Mouse (Mus musculus): ENCODE measurements around the gene B4galt2. TPM values are rescaled to one million over a fixed set of nuclear protein-coding genes. Genes with fewer than 3 reads are reported as not detected.

The B4galt2 gene
- polyA plus RNA-seq, 1 experiment = 6.5 TPM

- TF ChIP-seq CTCF (IDR thresholded peaks at IDR 0.05; ENCODE audit: extremely low read depth, insufficient read depth, insufficient read length, insufficient replicate concordance) = no peak
- no peak for TF ChIP-seq POLR2A (IDR thresholded peaks at IDR 0.05; ENCODE audit: low read depth, low read length)
- Histone ChIP-seq H3K27ac (ENCODE audit: insufficient read depth, low read length) (no peak overlapping the region), H3K4me3 (ENCODE audit: extremely low read depth, insufficient read depth, insufficient read length) (no peak overlapping the region), H3K27me3 (ENCODE audit: control insufficient read depth, insufficient read depth, low read length) (peaks cover 17% of the 10 kb centered on the region), H3K36me3 (ENCODE audit: control insufficient read depth, insufficient read depth, low read length) (no peaks in the 10 kb centered on the region), H3K4me1 (ENCODE audit: control insufficient read depth, insufficient read depth, insufficient read length) (peaks cover 22% of the 10 kb centered on the region)
- no peak for DNase-seq (ENCODE audit: low read depth in 1 of 2, low spot score in 2 of 2)
- 60% methylated on average over 5 of the region's 6 CpGs for WGBS
These were observed 41.6 kb upstream of the B4galt2 start for GRCm38 (mm10) chr4:117924916-117925315.

- H3K27ac ChIP-seq (ENCODE audit: insufficient read depth, low read length) = no peak overlapping the region
- H3K27me3 ChIP-seq (ENCODE audit: control insufficient read depth, insufficient read depth, low read length) = peaks cover 6% of the 10 kb centered on the region; the same call in 1 of the 2 replicates
- TF ChIP-seq CTCF (IDR thresholded peaks at IDR 0.05; ENCODE audit: extremely low read depth, insufficient read depth, insufficient read length, insufficient replicate concordance) = no peak
- no peak overlapping the region for H3K4me3 ChIP-seq (ENCODE audit: extremely low read depth, insufficient read depth, insufficient read length)
- H3K36me3 ChIP-seq (ENCODE audit: control insufficient read depth, insufficient read depth, low read length) = no peaks in the 10 kb centered on the region
- peaks cover 20% of the 10 kb centered on the region for H3K4me1 ChIP-seq (ENCODE audit: control insufficient read depth, insufficient read depth, insufficient read length)
- WGBS = 88% methylated on average over 2 of the region's 2 CpGs
- no peak for DNase-seq (ENCODE audit: low read depth in 1 of 2, low spot score in 2 of 2)
These were observed 40.2 kb upstream of the B4galt2 start for GRCm38 (mm10) chr4:117923450-117923849.

- no peak for DNase-seq (ENCODE audit: low read depth in 1 of 2, low spot score in 2 of 2)
- Histone ChIP-seq H3K4me3 (ENCODE audit: extremely low read depth, insufficient read depth, insufficient read length) (no peak overlapping the region), H3K27ac (ENCODE audit: insufficient read depth, low read length) (peak overlapping the region; percentile 60), H3K27me3 (ENCODE audit: control insufficient read depth, insufficient read depth, low read length) (no peaks in the 10 kb centered on the region), H3K36me3 (ENCODE audit: control insufficient read depth, insufficient read depth, low read length) (no peaks in the 10 kb centered on the region), H3K4me1 (ENCODE audit: control insufficient read depth, insufficient read depth, insufficient read length) (peaks cover 13% of the 10 kb centered on the region; the same call in 1 of the 2 replicates)
- 68% methylated on average over 2 of the region's 2 CpGs for WGBS
- no peak for TF ChIP-seq POLR2A (IDR thresholded peaks at IDR 0.05; ENCODE audit: low read depth, low read length)
- no peak for TF ChIP-seq CTCF (IDR thresholded peaks at IDR 0.05; ENCODE audit: extremely low read depth, insufficient read depth, insufficient read length, insufficient replicate concordance)
These were observed 38.1 kb upstream of the B4galt2 start for GRCm38 (mm10) chr4:117921358-117921757.

GRCm38 (mm10) chr4:117918762-117919161 is 35.5 kb upstream of the B4galt2 start:
- no peak overlapping the region for H3K4me3 ChIP-seq (ENCODE audit: extremely low read depth, insufficient read depth, insufficient read length)
- no peaks in the 10 kb centered on the region for H3K27me3 ChIP-seq (ENCODE audit: control insufficient read depth, insufficient read depth, low read length)
- no peak overlapping the region for H3K27ac ChIP-seq (ENCODE audit: insufficient read depth, low read length)
- no peak for DNase-seq (ENCODE audit: low read depth in 1 of 2, low spot score in 2 of 2)
- H3K36me3 ChIP-seq (ENCODE audit: control insufficient read depth, insufficient read depth, low read length) = no peaks in the 10 kb centered on the region
- TF ChIP-seq CTCF (IDR thresholded peaks at IDR 0.05; ENCODE audit: extremely low read depth, insufficient read depth, insufficient read length, insufficient replicate concordance) (no peak), POLR2A (IDR thresholded peaks at IDR 0.05; ENCODE audit: low read depth, low read length) (no peak)
- 39% methylated on average over 5 of the region's 5 CpGs for WGBS
- H3K4me1 ChIP-seq (ENCODE audit: control insufficient read depth, insufficient read depth, insufficient read length) = peaks cover 19% of the 10 kb centered on the region

GRCm38 (mm10) chr4:117918261-117918660 is 35.0 kb upstream of the B4galt2 start:
- Histone ChIP-seq H3K4me1 (ENCODE audit: control insufficient read depth, insufficient read depth, insufficient read length) (peaks cover 19% of the 10 kb centered on the region), H3K4me3 (ENCODE audit: extremely low read depth, insufficient read depth, insufficient read length) (no peak overlapping the region), H3K27ac (ENCODE audit: insufficient read depth, low read length) (no peak overlapping the region), H3K36me3 (ENCODE audit: control insufficient read depth, insufficient read depth, low read length) (no peaks in the 10 kb centered on the region), H3K27me3 (ENCODE audit: control insufficient read depth, insufficient read depth, low read length) (no peaks in the 10 kb centered on the region)
- 66% methylated on average over 3 of the region's 3 CpGs for WGBS
- DNase-seq (ENCODE audit: low read depth in 1 of 2, low spot score in 2 of 2) = no peak
- no peak for TF ChIP-seq CTCF (IDR thresholded peaks at IDR 0.05; ENCODE audit: extremely low read depth, insufficient read depth, insufficient read length, insufficient replicate concordance)
- TF ChIP-seq POLR2A (IDR thresholded peaks at IDR 0.05; ENCODE audit: low read depth, low read length) = no peak

DNA sequence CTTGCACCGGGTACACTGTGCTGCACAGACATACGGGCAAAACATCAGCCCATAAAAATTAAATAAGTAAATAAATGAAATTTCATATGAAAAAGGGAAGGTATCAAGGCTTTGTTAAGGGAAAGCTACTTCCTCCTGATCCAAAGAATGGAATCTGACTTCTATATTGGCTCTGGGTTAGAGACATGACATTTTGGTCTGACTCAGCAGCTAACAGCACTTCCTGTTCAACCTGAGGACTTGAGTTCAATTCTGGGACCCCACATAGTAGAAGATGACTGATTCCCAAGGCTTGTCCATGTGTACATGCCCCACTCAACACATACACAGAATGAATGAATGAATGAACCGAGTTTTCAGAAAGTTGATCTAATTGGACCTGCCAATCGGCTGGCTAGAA is 34.6 kb upstream of the B4galt2 start:
- 91% methylated on average over 4 of the region's 4 CpGs for WGBS
- peaks cover 19% of the 10 kb centered on the region for H3K4me1 ChIP-seq (ENCODE audit: control insufficient read depth, insufficient read depth, insufficient read length)
- no peak for DNase-seq (ENCODE audit: low read depth in 1 of 2, low spot score in 2 of 2)
- no peak overlapping the region for H3K27ac ChIP-seq (ENCODE audit: insufficient read depth, low read length)
- TF ChIP-seq CTCF (IDR thresholded peaks at IDR 0.05; ENCODE audit: extremely low read depth, insufficient read depth, insufficient read length, insufficient replicate concordance) = no peak
- no peak for TF ChIP-seq POLR2A (IDR thresholded peaks at IDR 0.05; ENCODE audit: low read depth, low read length)
- H3K27me3 ChIP-seq (ENCODE audit: control insufficient read depth, insufficient read depth, low read length) = no peaks in the 10 kb centered on the region
- H3K36me3 ChIP-seq (ENCODE audit: control insufficient read depth, insufficient read depth, low read length) = no peaks in the 10 kb centered on the region
- no peak overlapping the region for H3K4me3 ChIP-seq (ENCODE audit: extremely low read depth, insufficient read depth, insufficient read length)

DNA sequence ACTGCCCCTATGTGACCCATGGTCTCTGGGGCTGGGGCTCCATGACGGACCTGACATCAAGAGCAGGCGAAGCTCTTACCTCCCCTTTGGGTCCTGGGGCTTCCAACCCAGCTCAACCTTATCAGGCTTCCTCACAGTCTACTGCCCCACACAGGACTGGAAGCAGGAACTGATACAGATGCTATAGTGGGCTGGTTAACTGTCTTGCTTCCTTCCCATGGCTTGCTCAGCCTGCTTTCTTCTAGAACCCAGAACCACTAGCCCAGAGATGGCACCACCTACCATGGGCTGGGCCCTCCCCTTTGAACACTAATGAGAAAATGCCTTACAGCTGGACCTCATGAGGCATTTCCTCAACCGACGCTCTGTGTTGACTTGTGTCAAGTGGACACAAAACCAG is 34.1 kb upstream of the B4galt2 start:
- Histone ChIP-seq H3K4me3 (ENCODE audit: extremely low read depth, insufficient read depth, insufficient read length) (no peak overlapping the region), H3K27me3 (ENCODE audit: control insufficient read depth, insufficient read depth, low read length) (no peaks in the 10 kb centered on the region), H3K36me3 (ENCODE audit: control insufficient read depth, insufficient read depth, low read length) (no peaks in the 10 kb centered on the region), H3K4me1 (ENCODE audit: control insufficient read depth, insufficient read depth, insufficient read length) (peaks cover 19% of the 10 kb centered on the region), H3K27ac (ENCODE audit: insufficient read depth, low read length) (no peak overlapping the region)
- 83% methylated on average over 4 of the region's 4 CpGs for WGBS
- DNase-seq (ENCODE audit: low read depth in 1 of 2, low spot score in 2 of 2) = no peak
- no peak for TF ChIP-seq POLR2A (IDR thresholded peaks at IDR 0.05; ENCODE audit: low read depth, low read length)
- no peak for TF ChIP-seq CTCF (IDR thresholded peaks at IDR 0.05; ENCODE audit: extremely low read depth, insufficient read depth, insufficient read length, insufficient replicate concordance)
